Mouse (Mus musculus) heart, embryonic 13.5 days (tissue): ENCODE results near the gene Foxred1. TPM values are rescaled to one million over a fixed set of nuclear protein-coding genes. Genes with fewer than 3 reads are reported as not detected.
A peak's percentile ranks its signal among the peaks of the same experiment; 100 is the strongest.

Experiments used
- ATAC-seq: fragments of 200-750 bp; cut with Nextera tagmentation; 2 replicates; pipeline ENCODE4 v1.8.0; 2017; ENCODE audit warnings: moderate TSS enrichment; ENCODE audit not compliant: insufficient number of reproducible peaks, low FRiP score, low TSS enrichment; ENCODE audit errors: extremely low read depth
- H3K27ac ChIP-seq: fragments of 300-500 bp; sonication (generic); replicated peaks from 2 replicates; pipeline ENCODE4 v1.5.1; 2015; ENCODE audit warnings: moderate library complexity, mild to moderate bottlenecking, inconsistent platforms
- H3K27me3 ChIP-seq: fragments of 300-500 bp; sonication (generic); replicated peaks from 2 replicates; pipeline ENCODE4 v1.6.1; 2015; ENCODE audit warnings: mild to moderate bottlenecking, inconsistent platforms
- H3K36me3 ChIP-seq: fragments of 300-500 bp; sonication (generic); 2 replicates; pipeline ENCODE4 v1.6.1; 2015; ENCODE audit warnings: mild to moderate bottlenecking, inconsistent platforms
- H3K4me1 ChIP-seq: fragments of 300-500 bp; sonication (generic); 2 replicates; pipeline ENCODE4 v1.6.1; 2015; ENCODE audit warnings: inconsistent platforms
- H3K4me2 ChIP-seq: fragments of 300-500 bp; sonication (generic); 2 replicates; pipeline ENCODE4 v1.6.1; 2015; ENCODE audit warnings: inconsistent platforms, mild to moderate bottlenecking, moderate library complexity
- H3K4me3 ChIP-seq: fragments of 300-500 bp; sonication (generic); 2 replicates; pipeline ENCODE4 v1.5.1; 2015; ENCODE audit warnings: moderate library complexity, mild to moderate bottlenecking, inconsistent platforms
- H3K9ac ChIP-seq: fragments of 300-500 bp; sonication (generic); 2 replicates; pipeline ENCODE4 v1.6.1; 2015; ENCODE audit warnings: inconsistent platforms, mild to moderate bottlenecking, moderate library complexity
- H3K9me3 ChIP-seq: fragments of 300-500 bp; sonication (generic); 2 replicates; pipeline ENCODE4 v1.6.1; 2016; ENCODE audit warnings: inconsistent platforms
- WGBS: fragments of 180-500 bp; shearing (Covaris S2); methylation state at CpG from one replicate; pipeline ENCODE4 v1.1.7; 2015; ENCODE audit warnings: mixed read lengths; 5-methylcytosine and 5-hydroxymethylcytosine counted together
- polyA plus RNA-seq: library from polyadenylated mRNA; unstranded; fragments of >200 nt; fragmentation: Nextera tagmentation; extraction: Ambion mirVana; gene quantifications from 2 replicates; pipeline ENCODE4 v1.2.1, GENCODE M21; 2015

The Foxred1 gene
- polyA plus RNA-seq, 1 experiment from 2014 or later, result 59.1 TPM

GRCm38 (mm10) chr9:35188700-35189099, 22.2 kb downstream of the Foxred1 start:
- H3K9ac ChIP-seq, result no peak overlapping the region
- H3K36me3 ChIP-seq, result peaks cover 57% of the 10 kb centered on the region
- WGBS, result 70% methylated on average over 22 of the region's 22 CpGs
- no peak overlapping the region for H3K4me2 ChIP-seq
- no peak overlapping the region for H3K27ac ChIP-seq
- no peaks in the 10 kb centered on the region for H3K9me3 ChIP-seq
- H3K4me1 ChIP-seq, result no peaks in the 10 kb centered on the region
- H3K4me3 ChIP-seq, result no peak overlapping the region
- no peaks in the 10 kb centered on the region for H3K27me3 ChIP-seq
- peak; percentile 57 for ATAC-seq

- H3K9me3 ChIP-seq, result no peaks in the 10 kb centered on the region
- H3K36me3 ChIP-seq, result peaks cover 57% of the 10 kb centered on the region
- 80% methylated on average over 10 of the region's 10 CpGs for WGBS
- no peak overlapping the region for H3K4me2 ChIP-seq
- H3K27ac ChIP-seq, result no peak overlapping the region
- no peaks in the 10 kb centered on the region for H3K4me1 ChIP-seq
- ATAC-seq, result no peak
- H3K4me3 ChIP-seq, result no peak overlapping the region
- H3K27me3 ChIP-seq, result no peaks in the 10 kb centered on the region
- H3K9ac ChIP-seq, result no peak overlapping the region
Measured at GRCm38 (mm10) chr9:35187351-35187903, 23.4 kb downstream of the Foxred1 start.

GRCm38 (mm10) chr9:35186430-35186829, 24.4 kb downstream of the Foxred1 start:
- Histone ChIP-seq H3K4me1 (no peaks in the 10 kb centered on the region), H3K9ac (no peak overlapping the region), H3K4me3 (no peak overlapping the region), H3K4me2 (no peak overlapping the region), H3K27me3 (no peaks in the 10 kb centered on the region), H3K27ac (no peak overlapping the region), H3K36me3 (peaks cover 54% of the 10 kb centered on the region), H3K9me3 (no peaks in the 10 kb centered on the region)
- 71% methylated on average over 4 of the region's 4 CpGs for WGBS
- ATAC-seq, result no peak

GRCm38 (mm10) chr9:35183359-35183758, 27.5 kb downstream of the Foxred1 start:
- no peak overlapping the region for H3K4me3 ChIP-seq
- no peaks in the 10 kb centered on the region for H3K4me1 ChIP-seq
- 61% methylated on average over 5 of the region's 5 CpGs for WGBS
- no peaks in the 10 kb centered on the region for H3K9me3 ChIP-seq
- no peak overlapping the region for H3K4me2 ChIP-seq
- no peak overlapping the region for H3K27ac ChIP-seq
- H3K9ac ChIP-seq, result no peak overlapping the region
- ATAC-seq, result no peak
- peaks cover 23% of the 10 kb centered on the region for H3K36me3 ChIP-seq
- no peaks in the 10 kb centered on the region for H3K27me3 ChIP-seq

GRCm38 (mm10) chr9:35182832-35183231, 28.0 kb downstream of the Foxred1 start:
- Histone ChIP-seq H3K9ac (no peak overlapping the region), H3K9me3 (no peaks in the 10 kb centered on the region), H3K27ac (no peak overlapping the region), H3K27me3 (no peaks in the 10 kb centered on the region), H3K36me3 (peaks cover 18% of the 10 kb centered on the region), H3K4me1 (no peaks in the 10 kb centered on the region), H3K4me2 (no peak overlapping the region), H3K4me3 (no peak overlapping the region)
- 68% methylated on average over 2 of the region's 2 CpGs for WGBS
- no peak for ATAC-seq

- 43% methylated on average over 14 of the region's 14 CpGs for WGBS
- peak overlapping the region; percentile 83 for H3K9ac ChIP-seq
- no peak for ATAC-seq
Measured at GRCm38 (mm10) chr9:35176124-35176659, 34.7 kb downstream of the Foxred1 start.

GRCm38 (mm10) chr9:35175251-35176123, 35.4 kb downstream of the Foxred1 start, which contains the start of gene Dcps:
Gene Dcps, minus strand, starts transcription at chr9:35176061.
- under 1% methylated on average over 38 of the region's 38 CpGs for WGBS
- H3K36me3 ChIP-seq, result peaks cover 7% of the 10 kb centered on the region
- peak; percentile 93 for ATAC-seq
- H3K9me3 ChIP-seq, result no peaks in the 10 kb centered on the region
- H3K4me2 ChIP-seq, result peak within 1 kb of the TSS; percentile 94
- peak within 1 kb of the TSS; percentile 69 for H3K4me3 ChIP-seq
- peak within 1 kb of the TSS; percentile 83 for H3K9ac ChIP-seq
- no peaks in the 10 kb centered on the region for H3K27me3 ChIP-seq
- H3K4me1 ChIP-seq, result peaks cover 15% of the 10 kb centered on the region
- H3K27ac ChIP-seq, result peak within 1 kb of the TSS; percentile 90

More at GRCm38 (mm10) chr9:35176124-35176659, 34.7 kb downstream of the Foxred1 start:
- H3K36me3 ChIP-seq, result no peaks in the 10 kb centered on the region; the same call in 1 of the 2 replicates
- peak overlapping the region; percentile 94 for H3K4me2 ChIP-seq
- peaks cover 15% of the 10 kb centered on the region for H3K4me1 ChIP-seq
- no peak overlapping the region for H3K27ac ChIP-seq
- no peaks in the 10 kb centered on the region for H3K27me3 ChIP-seq
- no peaks in the 10 kb centered on the region for H3K9me3 ChIP-seq
- H3K4me3 ChIP-seq, result peak overlapping the region; percentile 69

GRCm38 (mm10) chr9:35173331-35173730, 37.5 kb downstream of the Foxred1 start:
- no peak overlapping the region for H3K9ac ChIP-seq
- H3K36me3 ChIP-seq, result peaks cover 28% of the 10 kb centered on the region
- ATAC-seq, result no peak
- H3K4me1 ChIP-seq, result peaks cover 15% of the 10 kb centered on the region
- no peak overlapping the region for H3K27ac ChIP-seq
- WGBS, result 85% methylated on average over 1 of the region's 1 CpGs
- H3K9me3 ChIP-seq, result no peaks in the 10 kb centered on the region
- H3K27me3 ChIP-seq, result no peaks in the 10 kb centered on the region
- H3K4me3 ChIP-seq, result no peak overlapping the region
- no peak overlapping the region for H3K4me2 ChIP-seq

GRCm38 (mm10) chr9:35170071-35170470, 40.8 kb downstream of the Foxred1 start:
- H3K27me3 ChIP-seq, result no peaks in the 10 kb centered on the region
- no peak for ATAC-seq
- H3K27ac ChIP-seq, result no peak overlapping the region
- no peak overlapping the region for H3K4me3 ChIP-seq
- H3K9ac ChIP-seq, result no peak overlapping the region
- peaks cover 10% of the 10 kb centered on the region for H3K4me1 ChIP-seq
- 85% methylated on average over 7 of the region's 7 CpGs for WGBS
- no peak overlapping the region for H3K4me2 ChIP-seq
- H3K36me3 ChIP-seq, result peaks cover 28% of the 10 kb centered on the region
- no peaks in the 10 kb centered on the region for H3K9me3 ChIP-seq

GRCm38 (mm10) chr9:35166798-35167635, 43.8 kb downstream of the Foxred1 start:
- no peak overlapping the region for H3K4me2 ChIP-seq
- 65% methylated on average over 9 of the region's 9 CpGs for WGBS
- ATAC-seq, result no peak

More at GRCm38 (mm10) chr9:35166798-35167635, 43.8 kb downstream of the Foxred1 start:
- Histone ChIP-seq H3K27me3 (no peaks in the 10 kb centered on the region), H3K4me3 (no peak overlapping the region), H3K27ac (no peak overlapping the region), H3K36me3 (peaks cover 40% of the 10 kb centered on the region), H3K9ac (no peak overlapping the region), H3K4me1 (no peaks in the 10 kb centered on the region), H3K9me3 (no peaks in the 10 kb centered on the region)
